Mouse (Mus musculus): ENCODE measurements around the gene Fam43a. TPM values are rescaled to one million over a fixed set of nuclear protein-coding genes. Genes with fewer than 3 reads are reported as not detected.

Gene Fam43a
- polyA plus RNA-seq, 1 experiment from 2014 or later: 5.0 TPM

DNA sequence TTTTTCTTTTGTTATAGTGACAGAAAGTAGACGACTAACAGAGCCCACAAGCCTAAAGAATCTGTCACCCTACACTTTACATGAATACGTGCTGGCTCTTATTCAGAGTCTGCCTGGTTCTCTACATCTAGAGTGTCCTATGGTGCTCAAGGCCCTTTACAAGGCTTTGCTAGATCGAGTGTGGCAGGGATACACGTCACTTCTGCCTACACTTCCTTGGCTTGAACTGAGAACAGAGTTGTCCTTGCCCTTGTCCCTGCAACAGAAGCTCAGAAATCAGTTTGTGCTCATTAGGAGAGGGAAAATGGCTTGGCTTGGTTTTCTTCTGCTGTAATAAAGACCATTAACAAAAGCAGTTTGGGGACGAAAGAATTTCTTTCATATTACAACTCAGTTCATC lies 11.8 kb downstream of the Fam43a start:
- DNase-seq (no peak), ATAC-seq (ENCODE audit: low read depth) (no peak)
- Histone ChIP-seq H3K4me2 (no peak overlapping the region), H3K4me1 (replicated peaks) (no peaks in the 10 kb centered on the region), H3K27me3 (no peaks in the 10 kb centered on the region), H3K9me3 (replicated peaks) (no peaks in the 10 kb centered on the region), H3K9ac (no peak overlapping the region), H3K4me3 (replicated peaks) (no peak overlapping the region), H3K27ac (no peak overlapping the region), H3K36me3 (no peaks in the 10 kb centered on the region)
- 51% methylated on average over 5 of the region's 5 CpGs for WGBS (ENCODE audit: insufficient replicate concordance)

- H3K9me3 ChIP-seq (replicated peaks): no peaks in the 10 kb centered on the region
- DNase-seq: no peak
- no peaks in the 10 kb centered on the region for H3K36me3 ChIP-seq
- H3K4me2 ChIP-seq: no peak overlapping the region
- H3K9ac ChIP-seq: no peak overlapping the region
- no peak for ATAC-seq (ENCODE audit: low read depth)
- no peak overlapping the region for H3K27ac ChIP-seq
- no peak overlapping the region for H3K4me3 ChIP-seq (replicated peaks)
- no peaks in the 10 kb centered on the region for H3K4me1 ChIP-seq (replicated peaks)
- 68% methylated on average over 7 of the region's 7 CpGs for WGBS (ENCODE audit: insufficient replicate concordance)
- H3K27me3 ChIP-seq: no peaks in the 10 kb centered on the region
These were observed 13.6 kb downstream of the Fam43a start for GRCm38 (mm10) chr16:30613122-30613521.

- Histone ChIP-seq H3K36me3 (no peaks in the 10 kb centered on the region), H3K9me3 (replicated peaks) (no peaks in the 10 kb centered on the region), H3K27ac (no peak overlapping the region), H3K4me1 (replicated peaks) (no peaks in the 10 kb centered on the region), H3K9ac (no peak overlapping the region), H3K4me2 (no peak overlapping the region), H3K27me3 (no peaks in the 10 kb centered on the region), H3K4me3 (replicated peaks) (no peak overlapping the region)
- DNase-seq: no peak
- ATAC-seq (ENCODE audit: low read depth): no peak
- WGBS (ENCODE audit: insufficient replicate concordance): 38% methylated on average over 5 of the region's 5 CpGs
These were observed 14.6 kb downstream of the Fam43a start for GRCm38 (mm10) chr16:30614122-30614521.

GRCm38 (mm10) chr16:30614705-30615317 lies 15.3 kb downstream of the Fam43a start:
- no peak for ATAC-seq (ENCODE audit: low read depth)
- H3K4me2 ChIP-seq: no peak overlapping the region
- H3K4me3 ChIP-seq (replicated peaks): no peak overlapping the region
- H3K27ac ChIP-seq: no peak overlapping the region
- no peak for DNase-seq
- no peaks in the 10 kb centered on the region for H3K4me1 ChIP-seq (replicated peaks)
- no peaks in the 10 kb centered on the region for H3K36me3 ChIP-seq
- no peaks in the 10 kb centered on the region for H3K9me3 ChIP-seq (replicated peaks)
- 53% methylated on average over 6 of the region's 6 CpGs for WGBS (ENCODE audit: insufficient replicate concordance)
- H3K9ac ChIP-seq: no peak overlapping the region
- no peaks in the 10 kb centered on the region for H3K27me3 ChIP-seq

DNA sequence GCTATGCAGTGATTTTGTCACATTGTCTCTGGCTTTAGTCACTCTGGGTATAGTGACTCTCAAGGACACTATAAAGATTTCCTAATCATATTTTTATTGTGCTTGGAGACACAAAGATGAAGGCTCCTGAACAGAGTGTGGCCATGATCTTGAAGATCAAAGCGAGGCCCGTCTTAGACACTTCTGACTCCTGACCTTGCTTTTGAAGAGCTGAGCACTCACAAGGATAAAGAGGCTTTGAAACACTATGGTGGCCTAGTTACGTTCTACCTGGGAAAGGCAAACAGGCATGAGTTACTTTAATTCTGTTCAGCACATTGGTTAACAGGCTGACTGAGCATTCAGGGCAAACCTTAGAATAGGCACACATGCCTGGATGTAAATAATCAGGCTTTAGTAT lies 16.8 kb downstream of the Fam43a start:
- Histone ChIP-seq H3K36me3 (no peaks in the 10 kb centered on the region), H3K4me2 (no peak overlapping the region), H3K9me3 (replicated peaks) (no peaks in the 10 kb centered on the region), H3K4me3 (replicated peaks) (no peak overlapping the region), H3K27ac (no peak overlapping the region), H3K27me3 (no peaks in the 10 kb centered on the region), H3K9ac (no peak overlapping the region), H3K4me1 (replicated peaks) (no peaks in the 10 kb centered on the region)
- WGBS (ENCODE audit: insufficient replicate concordance): 76% methylated on average over 3 of the region's 3 CpGs
- no peak for DNase-seq
- ATAC-seq (ENCODE audit: low read depth): no peak

DNA sequence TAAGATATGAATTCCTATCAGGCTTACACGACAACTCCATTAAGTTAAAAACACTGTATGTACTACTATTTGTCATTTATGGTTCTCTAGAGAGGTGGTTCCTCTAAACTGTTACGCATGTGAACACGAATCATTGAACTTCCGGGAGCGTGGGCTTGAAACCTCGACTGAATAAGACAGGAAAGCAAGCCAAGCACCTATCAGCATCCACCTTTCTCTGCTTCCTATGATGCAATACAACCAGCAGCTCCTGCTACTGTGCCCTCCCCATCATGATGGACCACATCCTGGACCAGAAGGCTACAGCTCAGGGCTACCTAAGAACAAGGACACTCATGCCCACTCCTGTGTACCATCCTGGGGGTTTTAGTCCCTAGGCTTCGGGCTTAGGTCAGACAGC lies 24.1 kb downstream of the Fam43a start:
- no peak for DNase-seq
- 42% methylated on average over 7 of the region's 7 CpGs for WGBS (ENCODE audit: insufficient replicate concordance)
- Histone ChIP-seq H3K9me3 (replicated peaks) (no peaks in the 10 kb centered on the region), H3K4me2 (no peak overlapping the region), H3K27ac (no peak overlapping the region), H3K36me3 (no peaks in the 10 kb centered on the region), H3K4me3 (replicated peaks) (no peak overlapping the region), H3K9ac (no peak overlapping the region), H3K27me3 (no peaks in the 10 kb centered on the region), H3K4me1 (replicated peaks) (no peaks in the 10 kb centered on the region)
- no peak for ATAC-seq (ENCODE audit: low read depth)

- Histone ChIP-seq H3K4me1 (replicated peaks) (no peaks in the 10 kb centered on the region), H3K27me3 (no peaks in the 10 kb centered on the region), H3K36me3 (no peaks in the 10 kb centered on the region), H3K9me3 (replicated peaks) (no peaks in the 10 kb centered on the region), H3K4me3 (replicated peaks) (no peak overlapping the region), H3K27ac (no peak overlapping the region), H3K4me2 (no peak overlapping the region), H3K9ac (no peak overlapping the region)
- ATAC-seq (ENCODE audit: low read depth) (no peak), DNase-seq (no peak)
- 37% methylated on average over 2 of the region's 2 CpGs for WGBS (ENCODE audit: insufficient replicate concordance)
These were observed 25.1 kb downstream of the Fam43a start for GRCm38 (mm10) chr16:30624640-30625039.

DNA sequence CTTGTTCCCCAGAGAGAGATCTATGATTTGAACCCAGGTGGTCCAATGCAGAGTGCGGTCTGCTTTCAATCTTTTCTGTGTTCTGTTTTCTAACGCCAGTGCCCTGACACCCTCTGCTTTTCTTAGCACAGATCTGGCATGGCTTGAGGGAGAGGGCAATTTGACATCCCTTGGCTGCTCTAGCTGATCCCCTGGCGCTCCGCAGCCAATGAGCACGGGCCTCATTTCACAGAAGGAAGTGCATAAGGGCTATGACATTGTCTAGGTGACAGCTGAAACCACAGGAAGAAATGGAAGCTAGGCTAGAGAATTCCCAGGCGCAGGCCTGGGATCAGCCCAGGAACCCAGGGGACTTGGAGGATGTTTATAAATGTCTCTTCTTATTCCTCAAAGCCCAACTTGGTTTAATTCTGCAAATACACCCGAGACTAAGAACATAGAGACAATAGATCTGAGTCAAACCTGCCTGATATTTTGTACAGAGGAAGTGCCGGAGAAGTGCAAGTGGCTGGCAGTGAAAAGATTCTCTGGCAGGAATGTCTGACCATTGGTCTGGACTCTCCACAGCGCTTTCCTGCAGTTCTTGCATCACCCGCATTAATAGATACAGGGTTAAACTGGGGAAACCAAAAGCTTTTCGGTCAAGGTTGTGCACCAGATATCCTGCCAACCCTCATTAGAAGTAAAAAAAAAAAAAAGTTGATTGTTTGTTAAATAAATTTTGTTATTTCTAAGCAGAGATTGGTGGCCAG lies 28.2 kb downstream of the Fam43a start:
- DNase-seq (no peak), ATAC-seq (ENCODE audit: low read depth) (no peak)
- WGBS (ENCODE audit: insufficient replicate concordance): 47% methylated on average over 11 of the region's 11 CpGs
- Histone ChIP-seq H3K4me3 (replicated peaks) (no peak overlapping the region), H3K27me3 (no peaks in the 10 kb centered on the region), H3K27ac (no peak overlapping the region), H3K9ac (no peak overlapping the region), H3K4me2 (no peak overlapping the region), H3K4me1 (replicated peaks) (no peaks in the 10 kb centered on the region), H3K36me3 (no peaks in the 10 kb centered on the region), H3K9me3 (replicated peaks) (no peaks in the 10 kb centered on the region)

DNA sequence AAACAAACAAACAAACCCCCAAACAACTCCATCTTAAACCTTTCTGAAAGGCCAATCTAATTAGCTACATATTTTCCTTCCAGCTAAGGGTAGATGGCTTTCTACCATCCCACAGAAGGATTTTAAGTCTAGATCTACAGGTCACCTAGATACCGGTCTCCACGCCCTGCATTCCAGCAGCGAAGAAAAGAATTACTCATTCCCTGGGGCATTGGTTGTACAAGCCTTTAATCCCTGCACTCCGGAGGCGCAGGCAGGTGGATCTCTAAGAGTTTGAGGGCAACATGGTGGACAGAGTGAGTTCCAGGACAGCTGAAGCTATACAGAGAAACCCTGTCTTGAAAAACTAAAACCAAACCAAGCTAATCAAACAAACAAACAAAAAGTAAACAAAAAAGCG lies 28.9 kb downstream of the Fam43a start:
- DNase-seq: no peak
- no peaks in the 10 kb centered on the region for H3K27me3 ChIP-seq
- no peaks in the 10 kb centered on the region for H3K9me3 ChIP-seq (replicated peaks)
- H3K4me1 ChIP-seq (replicated peaks): no peaks in the 10 kb centered on the region
- ATAC-seq (ENCODE audit: low read depth): no peak
- no peak overlapping the region for H3K4me3 ChIP-seq (replicated peaks)
- no peaks in the 10 kb centered on the region for H3K36me3 ChIP-seq
- no peak overlapping the region for H3K4me2 ChIP-seq
- H3K27ac ChIP-seq: no peak overlapping the region
- WGBS (ENCODE audit: insufficient replicate concordance): 68% methylated on average over 6 of the region's 6 CpGs
- no peak overlapping the region for H3K9ac ChIP-seq

DNA sequence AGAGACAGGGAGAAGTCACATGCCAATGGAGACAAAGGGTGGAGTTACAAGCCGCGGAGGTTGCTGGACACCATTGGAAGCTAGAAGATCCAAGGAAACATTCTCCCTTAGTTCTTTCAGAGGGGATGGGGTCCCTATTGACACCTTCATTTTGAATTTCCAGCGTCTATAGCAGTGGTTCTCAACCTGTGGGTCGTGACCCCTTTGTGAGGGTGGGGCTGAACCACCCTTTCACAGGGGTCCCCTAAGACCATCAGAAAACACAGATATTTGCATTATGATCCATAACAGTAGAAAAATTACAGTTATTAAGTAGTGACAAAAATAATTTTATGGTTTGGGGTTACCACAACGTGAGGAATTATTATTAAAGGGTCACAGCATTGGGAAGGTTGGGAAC lies 30.0 kb downstream of the Fam43a start:
- WGBS (ENCODE audit: insufficient replicate concordance): 64% methylated on average over 5 of the region's 5 CpGs
- H3K9me3 ChIP-seq (replicated peaks): no peaks in the 10 kb centered on the region
- no peak overlapping the region for H3K4me2 ChIP-seq
- H3K4me1 ChIP-seq (replicated peaks): no peaks in the 10 kb centered on the region
- H3K36me3 ChIP-seq: no peaks in the 10 kb centered on the region
- DNase-seq: no peak
- no peak overlapping the region for H3K9ac ChIP-seq
- H3K4me3 ChIP-seq (replicated peaks): no peak overlapping the region
- no peak overlapping the region for H3K27ac ChIP-seq
- ATAC-seq (ENCODE audit: low read depth): no peak
- H3K27me3 ChIP-seq: no peaks in the 10 kb centered on the region

DNA sequence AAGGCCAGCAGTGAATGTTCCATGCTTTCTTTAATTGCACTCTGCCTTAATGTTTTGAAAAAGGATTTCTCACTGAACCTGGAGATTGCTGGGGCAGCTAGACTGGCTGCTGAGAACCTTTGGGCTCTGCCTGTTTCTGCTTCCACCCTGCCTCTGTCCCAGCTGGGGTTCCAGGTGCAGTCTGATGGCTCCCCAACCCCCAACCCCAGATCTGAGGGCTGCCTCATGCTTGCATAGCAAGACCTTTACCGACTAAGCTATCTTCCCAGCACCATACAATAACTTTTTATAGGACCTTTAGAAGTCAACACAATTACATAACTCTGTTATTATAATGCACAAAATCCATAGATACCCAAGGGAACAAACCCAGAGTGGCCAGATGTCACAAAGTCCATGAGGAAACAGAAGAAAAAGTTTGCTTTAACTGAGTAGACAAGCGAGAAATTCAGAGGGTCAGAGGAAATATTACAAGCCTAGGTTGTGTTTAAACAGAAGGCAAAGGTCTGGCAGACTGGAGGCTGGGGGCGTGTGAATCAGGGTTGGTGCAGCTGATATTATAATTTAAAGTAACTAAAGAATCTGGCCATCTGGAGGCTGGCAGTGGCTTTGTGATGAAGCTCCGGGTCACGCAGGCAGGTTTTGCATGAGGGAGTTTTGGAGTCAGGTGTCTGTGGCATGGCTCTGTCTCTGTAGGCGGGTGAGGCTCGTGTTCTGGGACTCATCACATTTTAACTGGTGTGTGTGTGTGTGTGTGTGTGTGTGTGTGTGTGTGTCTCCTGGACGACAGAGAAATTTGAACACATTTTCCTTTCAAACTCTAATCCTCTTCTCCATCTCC lies 34.6 kb downstream of the Fam43a start:
- Histone ChIP-seq H3K4me2 (no peak overlapping the region), H3K36me3 (no peaks in the 10 kb centered on the region), H3K9ac (no peak overlapping the region), H3K4me3 (replicated peaks) (no peak overlapping the region), H3K27ac (no peak overlapping the region), H3K9me3 (replicated peaks) (no peaks in the 10 kb centered on the region), H3K4me1 (replicated peaks) (no peaks in the 10 kb centered on the region), H3K27me3 (no peaks in the 10 kb centered on the region)
- ATAC-seq (ENCODE audit: low read depth) (no peak), DNase-seq (no peak)
- 60% methylated on average over 8 of the region's 8 CpGs for WGBS (ENCODE audit: insufficient replicate concordance)

Data from liver, embryonic 13.5 days (tissue).